Mouse (Mus musculus): ENCODE results near the gene Atf6.

The Atf6 gene

DNA sequence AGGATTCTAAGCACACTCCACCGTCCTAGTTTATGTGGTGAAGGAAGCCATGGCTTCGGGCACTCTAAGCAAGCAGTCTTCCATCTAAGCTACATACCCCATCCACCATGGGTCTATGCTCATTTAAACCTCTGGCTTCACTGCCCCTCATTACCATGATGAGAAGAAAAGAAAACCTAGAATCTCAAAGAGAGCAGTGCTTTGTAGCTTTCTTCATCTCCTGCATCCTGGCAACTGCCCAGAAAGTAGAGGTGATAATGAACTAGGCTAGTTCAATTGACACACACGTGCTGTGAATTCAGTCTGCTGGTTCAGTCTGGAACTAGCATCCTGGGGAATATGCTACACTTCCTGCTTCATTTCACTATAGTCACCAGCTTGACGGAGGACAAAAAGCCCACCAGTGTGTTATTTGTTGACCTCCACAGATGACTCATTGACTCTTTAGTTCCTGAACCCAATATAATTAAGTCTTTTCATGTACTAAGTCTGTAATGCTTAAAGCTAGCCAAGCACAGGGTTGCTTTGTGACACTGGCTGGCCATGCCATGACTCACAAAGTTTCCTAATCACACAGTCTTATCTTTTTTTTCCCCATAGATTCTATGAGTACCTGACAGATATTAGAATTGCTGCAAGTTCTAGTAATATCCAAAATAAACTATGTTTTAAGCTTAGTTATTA is 162.5 kb downstream of the Atf6 start:
- no peak for DNase-seq (ENCODE audit: low read depth)

- no peak for DNase-seq (ENCODE audit: low read depth)
Measured at GRCm38 (mm10) chr1:170704103-170704502, 163.5 kb downstream of the Atf6 start.

DNA sequence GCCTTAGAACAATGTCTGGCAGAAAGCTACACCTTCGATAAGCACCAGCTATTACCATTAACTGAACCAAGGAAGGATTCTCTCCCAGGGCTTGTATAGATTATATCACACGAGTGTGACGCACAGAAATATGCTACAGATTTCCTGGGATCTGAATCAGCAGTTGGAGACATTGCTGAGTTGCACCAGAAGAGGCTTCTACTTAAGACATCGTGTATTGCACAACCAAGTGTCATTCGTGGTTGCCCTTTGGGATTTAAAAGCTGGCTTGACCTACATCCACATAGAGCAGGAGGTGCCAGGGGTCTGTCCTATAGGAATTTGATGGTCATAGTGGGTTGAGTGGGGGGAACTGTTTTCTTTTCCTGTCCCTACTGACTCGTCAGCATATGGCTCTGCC is 164.6 kb downstream of the Atf6 start:
- DNase-seq (ENCODE audit: low read depth) = no peak

DNA sequence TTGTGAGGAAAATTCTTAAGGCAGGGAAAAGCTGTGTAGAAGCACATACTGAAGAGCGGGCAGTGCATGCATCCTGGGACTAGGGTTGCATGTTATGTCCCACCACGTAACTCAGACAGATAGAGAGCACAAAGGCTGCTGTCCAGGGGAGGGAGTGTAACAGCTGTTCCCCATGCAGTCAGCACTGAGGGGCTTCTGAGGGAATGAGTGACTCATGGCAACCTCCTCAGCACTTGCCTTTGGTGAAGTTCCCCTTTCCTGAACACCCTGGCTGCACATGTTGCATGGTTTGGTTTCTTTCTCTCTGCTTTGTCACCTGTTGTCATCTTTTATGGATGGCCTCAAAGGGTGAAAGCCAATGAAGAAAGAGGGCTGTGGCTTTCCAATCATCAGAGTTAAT is 165.3 kb downstream of the Atf6 start:
- no peak for DNase-seq (ENCODE audit: low read depth)

DNA sequence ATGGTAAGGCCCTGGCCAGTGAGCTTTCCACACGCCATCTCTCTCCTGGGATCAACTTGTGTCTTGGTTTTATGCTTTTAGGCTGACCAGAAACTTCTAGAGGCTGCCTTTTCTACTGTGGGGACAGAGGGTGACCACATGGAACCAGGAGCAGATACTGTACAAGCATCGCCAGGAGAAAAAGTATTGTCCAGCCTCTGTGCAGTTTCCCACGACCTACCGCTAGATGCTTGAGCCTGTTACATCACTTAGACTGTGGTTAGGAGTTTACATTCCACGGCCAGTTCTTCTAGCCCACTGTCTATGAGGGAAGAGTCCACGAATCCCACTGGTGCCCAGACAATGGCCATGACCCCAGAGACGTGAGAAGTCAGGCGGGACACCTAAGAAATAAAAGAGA is 166.0 kb downstream of the Atf6 start:
- DNase-seq (ENCODE audit: low read depth) = no peak

- no peak for DNase-seq (ENCODE audit: low read depth)
Measured at GRCm38 (mm10) chr1:170701178-170701577, 166.4 kb downstream of the Atf6 start.

DNA sequence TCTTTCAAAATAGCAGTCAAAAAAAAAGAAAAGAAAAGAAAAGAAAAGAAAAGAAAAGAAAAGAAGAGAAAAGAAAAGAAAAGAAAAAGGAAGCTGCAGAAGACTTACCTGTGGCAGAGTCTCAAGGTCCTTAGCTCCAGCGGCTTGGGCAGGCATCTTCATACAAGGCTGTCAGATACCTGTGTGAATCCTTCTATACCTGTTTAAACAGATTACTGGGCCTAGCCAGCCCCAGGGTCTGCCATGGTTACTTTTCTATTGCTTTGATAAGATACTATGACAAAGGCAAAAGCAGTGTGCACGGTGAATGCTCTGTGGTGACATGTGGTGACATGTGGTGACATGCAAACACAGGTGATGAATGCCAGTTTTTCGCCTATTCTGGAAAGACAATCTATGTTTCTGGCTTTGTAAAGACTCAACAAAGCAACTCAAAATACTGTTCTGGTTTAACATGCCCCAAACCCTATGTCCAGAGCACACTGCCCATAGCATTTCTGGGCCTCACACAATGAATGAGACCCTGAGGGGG is 167.0 kb downstream of the Atf6 start:
- DNase-seq (ENCODE audit: low read depth) = no peak

DNA sequence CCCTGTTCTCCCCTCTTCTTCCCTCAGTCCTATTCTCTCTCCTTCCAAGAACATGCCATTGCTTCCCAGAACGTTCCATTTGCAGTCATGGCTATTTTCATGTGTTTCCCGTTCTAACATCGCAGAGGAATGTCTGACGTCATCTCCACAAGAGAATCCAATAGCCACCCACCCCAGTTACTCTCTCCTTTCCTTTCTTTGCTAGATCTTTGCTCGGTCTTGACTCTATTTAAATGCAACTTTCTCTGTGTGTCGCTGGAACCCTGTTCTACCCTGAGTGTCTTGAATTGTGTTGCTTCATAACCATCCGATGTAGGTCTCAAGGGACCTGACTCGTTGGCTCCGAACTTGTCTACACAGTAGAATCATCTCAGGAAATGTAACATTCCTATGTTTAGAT is 168.0 kb downstream of the Atf6 start:
- no peak for DNase-seq (ENCODE audit: low read depth)

GRCm38 (mm10) chr1:170698771-170699170 is 168.8 kb downstream of the Atf6 start:
- no peak for DNase-seq (ENCODE audit: low read depth)

- DNase-seq (ENCODE audit: low read depth) = no peak
Measured at GRCm38 (mm10) chr1:170697771-170698356, 169.7 kb downstream of the Atf6 start.

- no peak for DNase-seq (ENCODE audit: low read depth)
Measured at GRCm38 (mm10) chr1:170696996-170697395, 170.6 kb downstream of the Atf6 start.

- no peak for DNase-seq (ENCODE audit: low read depth)
Measured at GRCm38 (mm10) chr1:170695326-170695725, 172.2 kb downstream of the Atf6 start.

GRCm38 (mm10) chr1:170694821-170695291 is 172.7 kb downstream of the Atf6 start:
- no peak for DNase-seq (ENCODE audit: low read depth)

- DNase-seq (ENCODE audit: low read depth) = no peak
Measured at GRCm38 (mm10) chr1:170691301-170691700, 176.3 kb downstream of the Atf6 start.

GRCm38 (mm10) chr1:170689773-170690172 is 177.8 kb downstream of the Atf6 start:
- DNase-seq (ENCODE audit: low read depth) = no peak

DNA sequence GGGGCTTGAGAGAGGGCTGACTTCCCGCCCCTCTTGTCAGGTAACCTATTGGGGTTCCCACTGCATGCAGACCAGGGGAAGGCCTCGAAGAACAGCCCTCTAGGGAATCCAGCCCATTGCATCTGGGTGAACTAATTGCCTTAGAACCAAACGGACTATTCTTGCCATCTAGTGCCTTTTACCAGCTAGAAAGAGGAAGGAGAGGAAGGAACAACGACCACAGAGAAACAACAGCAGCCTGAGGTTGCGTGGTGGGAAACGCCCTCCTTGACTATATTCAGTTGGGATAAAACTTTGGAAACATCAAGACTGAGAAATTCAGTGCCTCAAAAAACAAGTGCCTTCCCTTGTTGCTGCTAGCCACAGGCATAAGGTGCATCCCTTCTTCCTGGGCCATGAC is 183.7 kb downstream of the Atf6 start:
- no peak for DNase-seq (ENCODE audit: low read depth)

- DNase-seq (ENCODE audit: low read depth) = no peak
Measured at GRCm38 (mm10) chr1:170679624-170680023, 187.9 kb downstream of the Atf6 start.

DNA sequence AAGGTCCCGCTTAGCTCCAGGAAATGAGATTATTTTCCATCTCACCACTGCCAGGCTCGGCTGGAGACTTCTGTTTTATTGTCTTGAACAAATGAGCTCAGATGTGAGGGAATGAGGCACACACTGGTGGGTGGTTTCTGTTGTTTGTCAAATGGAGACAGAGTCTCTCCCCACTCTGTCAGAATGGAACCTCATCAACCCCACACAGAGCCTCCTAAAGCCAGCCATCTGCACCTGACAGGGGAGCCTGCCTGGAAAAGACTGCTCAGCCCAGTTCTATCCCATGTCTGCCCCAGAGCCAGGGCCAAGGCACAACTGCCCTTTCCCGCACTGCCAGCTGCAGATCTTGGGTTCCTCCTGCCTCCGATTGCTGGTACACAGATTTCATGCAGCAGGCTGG is 188.7 kb downstream of the Atf6 start:
- no peak for DNase-seq (ENCODE audit: low read depth)

GRCm38 (mm10) chr1:170677681-170678080 is 189.9 kb downstream of the Atf6 start:
- DNase-seq (ENCODE audit: low read depth) = no peak

- DNase-seq (ENCODE audit: low read depth) = no peak
Measured at GRCm38 (mm10) chr1:170674184-170674775, 193.3 kb downstream of the Atf6 start.

DNA sequence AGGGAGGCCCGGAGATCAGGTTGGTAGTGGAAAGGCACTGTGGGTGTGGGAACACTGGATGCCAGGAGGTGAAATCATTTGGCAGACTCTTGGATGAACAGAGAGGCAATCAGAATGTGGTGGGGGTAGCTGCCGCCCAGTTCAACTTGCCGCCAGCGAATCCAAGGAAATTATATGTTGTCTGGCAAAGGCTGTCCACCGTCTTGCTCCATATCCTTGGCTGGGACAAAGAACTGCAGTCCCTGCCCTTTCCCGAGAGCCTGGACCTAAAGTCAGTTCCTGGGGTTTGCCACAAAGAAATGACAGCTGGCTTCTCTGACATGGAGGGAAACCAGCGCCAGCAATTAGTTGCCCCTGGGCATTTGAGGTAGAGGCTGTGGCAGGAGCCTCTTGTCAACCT is 202.4 kb downstream of the Atf6 start:
- no peak for DNase-seq (ENCODE audit: low read depth)

DNA sequence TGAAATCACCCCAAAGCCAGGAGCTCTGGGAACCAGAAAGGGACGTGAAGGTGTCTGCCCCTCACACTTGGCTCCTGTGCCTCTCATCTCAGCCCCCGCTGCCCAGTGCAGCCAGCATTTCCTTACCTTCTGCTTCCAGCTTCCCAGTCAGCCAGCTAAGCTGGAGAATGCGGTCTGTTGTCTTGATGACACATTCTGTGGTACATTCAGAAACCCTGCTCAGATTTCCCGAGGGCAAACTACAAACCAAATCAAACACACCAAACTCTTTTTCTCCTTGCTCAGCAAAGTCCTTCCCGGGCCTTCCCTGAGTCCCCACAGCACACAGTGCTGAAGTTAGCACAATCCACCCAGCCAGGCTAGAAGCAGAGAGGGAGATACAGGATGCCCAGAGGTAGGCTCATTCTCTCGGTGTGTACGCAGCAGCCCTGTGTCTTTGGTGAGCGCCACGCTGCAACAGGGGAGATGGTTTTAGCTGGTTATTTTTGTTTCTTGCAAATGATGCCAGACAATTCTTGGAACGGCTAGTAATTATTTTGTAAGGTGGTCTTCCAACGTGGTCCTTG is 202.9 kb downstream of the Atf6 start:
- DNase-seq (ENCODE audit: low read depth) = no peak

- DNase-seq (ENCODE audit: low read depth) = no peak
Measured at GRCm38 (mm10) chr1:170659260-170659659, 208.3 kb downstream of the Atf6 start.
